Mouse (Mus musculus) lung, postnatal 25 days (tissue): ENCODE data around the gene Map4k2.
A peak's percentile ranks its signal among the peaks of the same experiment; 100 is the strongest.
"Not testable (repeated sequence)": the region's sequence is repeated elsewhere in the genome, so short reads cannot be mapped to it uniquely, and the experiment has no call there.

Experiments
- DNase-seq: peaks from one replicate; pipeline ENCODE4 v3.0.0; 2022; ENCODE audit warnings: low spot score

Map4k2 gene

DNA sequence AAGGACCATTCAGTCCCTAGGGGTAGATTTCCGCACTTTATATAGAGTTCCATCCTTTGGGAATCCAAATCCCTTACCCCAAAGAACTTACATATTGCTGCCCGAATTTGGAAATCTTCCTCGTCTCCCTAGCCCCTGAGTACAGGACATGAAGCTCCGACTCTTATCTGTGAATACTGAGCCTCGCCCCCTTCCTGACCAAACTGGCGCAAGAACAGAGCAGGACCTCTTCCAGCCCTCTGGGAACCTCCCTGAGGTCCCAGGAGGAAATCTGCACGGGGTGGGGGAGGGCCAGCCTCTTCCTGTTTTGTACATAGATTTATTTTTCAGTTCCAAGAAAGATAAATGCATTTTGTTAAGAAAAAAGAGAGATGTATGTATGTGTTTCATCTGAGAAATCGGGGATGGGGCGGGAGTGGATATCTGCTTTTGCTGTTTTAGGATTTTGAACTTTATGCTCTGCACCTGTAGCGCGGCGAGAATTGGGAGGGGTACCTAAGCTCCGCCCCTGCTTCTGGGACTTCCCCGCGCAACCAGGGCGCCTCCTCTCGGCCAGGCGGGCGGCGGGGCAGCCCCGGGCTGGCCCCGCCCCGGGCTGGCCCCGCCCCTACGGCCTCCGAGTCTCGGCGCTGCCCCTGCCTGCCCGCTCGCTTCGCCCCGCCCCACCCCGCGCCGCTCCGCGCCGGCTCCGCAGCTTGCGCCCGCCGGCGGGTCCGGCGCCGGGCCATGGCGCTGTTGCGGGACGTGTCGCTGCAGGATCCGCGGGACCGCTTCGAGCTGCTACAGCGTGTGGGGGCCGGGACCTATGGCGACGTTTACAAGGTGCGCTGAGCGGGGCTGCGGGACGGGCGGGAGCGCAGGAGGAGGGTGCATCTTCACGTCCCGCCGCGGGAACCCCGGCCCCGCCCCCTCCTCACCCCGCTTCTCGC lies at the start of gene Map4k2:
Gene Map4k2, plus strand, starts transcription at position 612 of the 929 bp plus-strand sequence.
- DNase-seq = peak; percentile 92

- DNase-seq = no peak
Measured at GRCm38 (mm10) chr19:6292262-6292661, 48.7 kb upstream of the Map4k2 start.

DNA sequence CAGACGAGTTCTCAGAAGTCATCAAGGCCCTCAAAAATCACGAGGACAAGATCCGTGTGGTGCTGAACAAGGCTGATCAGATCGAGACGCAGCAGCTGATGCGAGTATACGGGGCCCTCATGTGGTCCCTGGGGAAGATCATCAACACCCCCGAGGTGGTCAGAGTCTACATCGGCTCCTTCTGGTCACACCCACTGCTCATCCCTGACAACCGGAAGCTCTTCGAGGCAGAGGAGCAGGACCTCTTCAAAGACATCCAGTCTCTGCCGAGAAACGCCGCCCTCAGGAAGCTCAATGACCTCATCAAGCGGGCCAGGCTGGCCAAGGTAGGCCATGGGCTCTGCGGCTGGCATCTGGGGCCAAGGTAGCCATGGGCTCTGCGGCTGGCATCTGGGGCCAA lies 46.6 kb upstream of the Map4k2 start:
- no peak for DNase-seq

- no peak for DNase-seq
Measured at GRCm38 (mm10) chr19:6296551-6297210, 44.3 kb upstream of the Map4k2 start.

DNA sequence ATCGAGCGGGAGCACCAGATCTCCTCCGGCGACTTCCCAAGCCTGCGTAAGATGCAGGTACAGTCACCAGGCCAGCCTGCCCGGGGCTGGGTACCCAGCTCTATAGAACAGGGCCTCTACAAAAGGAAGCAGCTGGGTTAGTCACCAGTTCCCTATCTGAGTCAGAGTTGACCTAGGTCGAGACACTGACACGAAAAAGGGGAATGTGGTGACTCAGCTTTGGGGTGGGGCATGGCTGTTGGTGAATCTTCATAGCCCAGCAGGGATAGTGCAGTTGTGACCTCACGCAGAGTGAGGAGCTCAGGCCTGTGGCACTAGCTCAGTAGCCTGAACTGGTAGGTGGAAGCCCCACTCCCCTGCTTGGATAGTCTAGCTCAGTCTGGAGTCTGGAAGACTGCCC lies 43.3 kb upstream of the Map4k2 start:
- DNase-seq = peak; percentile 75

- no peak for DNase-seq
Measured at GRCm38 (mm10) chr19:6299003-6299402, 41.9 kb upstream of the Map4k2 start.

DNA sequence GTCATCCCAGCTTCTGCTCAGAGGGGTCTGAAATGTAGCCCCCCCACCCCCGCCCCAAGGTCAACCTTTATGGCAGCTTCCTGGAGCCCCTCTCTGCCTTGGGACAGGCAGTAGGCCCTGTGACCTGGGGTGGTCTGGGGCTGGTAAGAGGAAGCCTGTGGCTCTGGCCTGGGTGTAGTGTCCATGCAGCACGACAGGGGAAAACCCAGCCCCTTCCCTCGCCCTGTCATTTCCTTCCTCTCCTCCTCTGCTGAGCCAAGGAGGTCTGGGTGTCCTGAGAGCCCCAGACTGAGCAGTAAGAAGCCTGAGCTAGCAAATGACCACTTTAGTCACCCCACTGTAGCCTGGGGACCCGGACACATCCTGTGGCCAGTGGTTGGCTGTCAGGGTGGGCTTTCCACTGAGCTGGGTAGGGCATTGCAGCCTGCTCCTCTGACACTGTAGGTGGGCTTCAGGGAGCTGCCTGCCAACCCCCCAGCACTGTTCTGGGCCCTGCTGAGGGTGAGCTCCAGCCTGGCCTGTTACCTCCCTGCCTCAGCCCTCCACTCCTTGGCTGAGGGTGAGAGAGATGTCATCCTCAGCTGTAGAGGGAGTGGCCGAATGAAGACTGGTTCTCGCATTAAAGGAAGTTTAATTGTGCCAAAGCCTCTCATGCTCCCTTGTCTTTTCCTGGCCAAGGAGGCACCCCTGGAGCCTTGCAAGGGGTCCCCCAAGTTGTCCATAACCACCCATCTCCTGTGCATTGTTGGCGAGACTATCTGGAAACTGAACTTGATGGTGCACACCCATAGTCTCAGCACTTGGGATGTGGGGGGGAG lies 41.3 kb upstream of the Map4k2 start:
- DNase-seq = peak; percentile 71

- DNase-seq = peak; percentile 88
Measured at GRCm38 (mm10) chr19:6300402-6300841, 40.5 kb upstream of the Map4k2 start.

DNA sequence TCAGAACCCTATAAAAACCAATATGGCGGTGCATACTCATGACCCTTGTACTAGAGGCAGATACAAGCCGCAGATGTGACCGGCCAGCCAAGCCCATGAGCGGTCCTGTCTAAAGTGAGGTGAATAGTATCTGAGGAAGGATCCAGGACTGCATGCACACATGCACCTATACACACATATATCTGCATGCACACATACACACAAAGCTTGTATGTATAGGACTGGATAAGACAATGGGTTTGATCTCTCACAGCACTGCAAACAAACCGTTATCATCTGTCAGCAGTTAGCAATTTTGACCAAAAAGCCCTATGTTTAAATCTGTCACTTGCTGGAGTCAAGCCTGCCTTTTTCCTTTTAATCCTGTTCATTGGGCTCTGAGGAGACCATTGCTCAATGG lies 38.8 kb upstream of the Map4k2 start:
- no peak for DNase-seq

DNA sequence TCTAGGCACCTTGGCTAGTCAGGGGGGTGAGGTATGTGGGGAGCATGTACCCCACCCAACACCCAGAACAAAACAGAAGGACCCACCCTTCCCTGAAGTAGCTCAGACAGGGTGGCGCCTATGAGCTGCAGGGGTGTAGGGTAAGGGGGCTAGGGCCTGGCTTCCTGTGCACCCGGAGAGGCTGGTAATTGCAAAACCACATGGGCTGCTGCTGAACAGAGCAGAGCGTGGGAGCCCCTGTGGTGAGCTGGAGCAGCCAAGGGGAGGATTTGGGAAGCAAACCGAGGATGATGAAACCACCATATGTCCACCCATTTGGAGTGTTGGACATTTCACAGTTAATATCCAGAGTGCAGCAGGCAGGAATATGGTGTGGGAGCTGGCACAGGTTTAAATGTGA lies 38.4 kb upstream of the Map4k2 start:
- DNase-seq = no peak

DNA sequence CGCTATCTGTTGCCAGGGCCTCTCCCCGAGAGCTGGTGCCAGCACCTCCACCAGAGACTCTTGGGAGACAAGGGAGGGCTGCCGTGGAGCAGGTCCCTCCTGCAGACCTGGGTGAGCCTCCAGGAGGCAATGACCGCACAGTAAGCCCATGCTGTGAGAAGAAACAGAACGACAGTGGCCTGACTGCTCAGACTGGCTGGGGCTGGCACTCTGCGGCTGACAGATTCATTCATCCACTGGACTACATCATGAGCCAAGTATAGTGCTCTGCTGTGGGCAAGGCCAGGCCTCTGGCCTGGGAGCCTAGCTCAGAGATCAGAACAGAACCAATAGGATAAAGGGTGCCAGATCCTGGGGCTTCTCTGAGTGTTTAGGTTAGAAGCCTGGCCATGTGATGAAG lies 37.1 kb upstream of the Map4k2 start:
- no peak for DNase-seq

- DNase-seq = peak; percentile 93
Measured at GRCm38 (mm10) chr19:6304787-6305516, 36.0 kb upstream of the Map4k2 start.

DNA sequence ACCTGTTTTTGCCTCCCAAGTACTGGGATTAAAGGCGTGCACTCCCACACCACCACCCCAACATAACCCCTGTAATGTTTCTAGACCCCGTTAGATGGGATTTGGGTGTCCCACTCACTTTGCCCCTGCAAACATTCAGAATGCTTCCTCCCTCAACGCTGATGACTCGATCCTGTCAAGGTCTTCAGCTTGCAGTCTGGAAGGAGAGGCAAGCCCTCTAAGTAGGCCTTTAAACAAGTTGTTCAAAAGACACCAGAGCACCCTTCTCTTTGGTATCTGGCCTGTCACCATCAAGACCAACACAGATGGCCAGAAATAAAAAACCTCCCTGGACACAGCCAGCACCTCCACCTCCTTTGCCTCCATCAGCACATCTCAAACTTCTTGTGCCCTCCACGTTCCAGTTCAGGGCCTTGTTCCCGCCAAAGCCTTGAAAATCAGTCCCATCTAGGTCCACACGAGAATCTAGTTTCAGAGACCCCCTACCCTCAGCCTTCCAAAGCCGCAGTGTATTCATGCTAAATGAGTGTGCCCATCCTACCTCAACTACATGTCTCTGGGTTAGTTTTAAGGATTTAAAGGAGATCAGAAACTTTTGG lies 35.3 kb upstream of the Map4k2 start:
- DNase-seq = no peak

- peak; percentile 93 for DNase-seq
Measured at GRCm38 (mm10) chr19:6306137-6306551, 34.8 kb upstream of the Map4k2 start, which contains the start of gene Cdc42bpg. Gene Cdc42bpg (plus strand): TSS chr19:6306456.

- peak; percentile 88 for DNase-seq
Measured at GRCm38 (mm10) chr19:6306586-6306985, 34.3 kb upstream of the Map4k2 start.

DNA sequence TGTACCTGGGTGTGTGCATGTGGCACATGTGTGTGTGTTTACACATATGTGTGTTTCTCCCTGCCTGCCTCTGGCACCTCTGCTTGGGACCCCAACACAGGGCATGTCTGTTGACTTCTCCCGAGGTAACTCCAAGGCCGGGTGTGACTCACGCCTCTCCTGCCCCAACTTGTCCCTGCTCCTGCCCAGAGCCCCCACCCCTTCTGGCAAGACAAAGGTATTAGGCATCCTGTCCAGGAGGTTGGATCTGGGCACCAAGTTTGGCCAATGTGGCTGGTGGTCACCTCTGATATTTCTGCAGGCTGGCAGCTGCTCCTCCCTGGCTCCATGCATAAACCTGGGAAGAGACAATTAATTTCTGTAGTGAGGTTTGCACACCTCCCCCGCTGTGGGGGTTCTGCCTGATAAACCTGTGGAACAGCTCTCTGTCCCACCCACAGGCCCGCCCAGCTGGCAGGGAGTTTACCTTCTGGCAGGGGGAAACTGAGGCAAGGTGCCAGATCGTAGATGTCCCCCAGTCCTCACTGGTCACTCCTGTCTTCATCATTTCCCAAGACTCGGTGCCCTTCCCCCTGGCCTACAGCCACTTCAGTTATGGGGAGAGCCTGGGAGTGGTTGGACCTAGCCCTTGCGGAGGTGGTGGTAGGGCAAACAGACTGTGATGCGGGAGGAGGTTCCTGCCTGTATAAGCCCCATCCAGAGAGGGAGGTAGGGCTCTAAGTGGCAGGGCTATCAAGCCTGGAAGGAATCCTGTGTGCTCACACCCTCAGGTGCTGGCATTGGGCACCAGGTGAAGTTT lies 33.0 kb upstream of the Map4k2 start:
- peak; percentile 84 for DNase-seq

- DNase-seq = no peak
Measured at GRCm38 (mm10) chr19:6310181-6310580, 30.8 kb upstream of the Map4k2 start.

DNA sequence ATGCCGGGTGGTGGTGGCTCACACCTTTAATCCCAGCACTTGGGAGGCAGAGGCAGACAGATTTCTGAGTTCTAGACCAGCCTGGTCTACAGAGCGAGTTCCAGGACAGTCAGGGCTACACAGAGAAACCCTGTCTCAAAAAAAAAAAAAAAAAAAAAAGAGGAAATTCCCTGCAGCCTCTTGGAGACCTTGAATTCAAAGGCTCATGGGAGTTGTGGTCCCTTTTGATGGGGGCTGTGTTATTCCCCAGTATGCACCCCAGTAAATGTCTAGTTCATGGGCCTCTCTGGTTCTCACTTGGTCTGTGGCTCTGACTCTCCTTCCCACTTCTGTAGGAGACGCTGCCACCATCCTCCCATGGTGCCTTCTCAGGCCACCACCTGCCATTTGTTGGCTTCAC lies 29.2 kb upstream of the Map4k2 start:
- DNase-seq = not testable (repeated sequence)

DNA sequence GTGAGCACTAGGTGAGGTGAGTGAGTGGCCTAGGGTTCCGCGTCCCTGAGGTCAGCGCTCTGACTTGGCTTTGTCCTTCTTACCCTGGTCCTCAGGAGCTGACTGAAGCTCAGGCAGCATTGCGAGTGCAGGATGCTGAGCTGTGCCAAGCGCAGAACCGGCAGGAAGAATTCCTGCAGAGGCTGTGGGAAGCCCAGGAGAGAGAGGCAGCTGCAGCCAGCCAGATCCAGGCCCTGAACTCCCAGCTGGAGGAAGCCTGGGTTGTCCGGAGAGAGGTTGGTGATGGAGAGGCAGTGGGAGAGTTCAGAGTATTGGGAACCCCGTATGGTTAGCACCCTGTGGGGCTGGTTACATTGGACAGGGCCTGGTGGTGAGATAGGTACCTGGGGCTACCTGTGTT lies 27.1 kb upstream of the Map4k2 start:
- no peak for DNase-seq

DNA sequence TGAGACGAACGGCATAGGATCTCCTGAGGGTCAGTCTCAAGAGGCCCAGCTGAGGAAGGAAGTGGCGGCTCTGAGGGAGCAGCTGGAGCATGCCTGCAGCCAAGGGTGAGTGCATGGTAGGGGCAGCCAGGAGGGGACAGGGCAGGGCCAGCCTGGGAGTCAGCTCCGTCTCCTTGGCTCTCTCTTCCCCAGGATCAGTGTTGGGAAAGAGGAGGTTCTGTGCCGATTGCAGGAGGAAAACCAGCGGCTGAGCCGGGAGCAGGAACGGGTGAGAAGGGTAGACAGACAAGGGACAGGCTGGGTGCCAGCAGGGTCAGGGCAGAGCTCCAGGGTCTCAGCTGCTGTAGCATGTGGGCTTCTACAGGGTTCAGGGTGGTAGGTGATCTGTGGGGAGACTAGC lies 26.4 kb upstream of the Map4k2 start:
- peak; percentile 60 for DNase-seq
